Mouse (Mus musculus): Measurements from ENCODE around the gene Cdc25b. TPM values are rescaled to one million over a fixed set of nuclear protein-coding genes. Genes with fewer than 3 reads are reported as not detected.

Cdc25b gene
- polyA plus RNA-seq, 1 experiment from 2014 or later = 33.6 TPM

GRCm38 (mm10) chr2:131196606-131197316 is 10.0 kb downstream of the Cdc25b start:
- ATAC-seq = no peak
- H3K36me3 ChIP-seq (ENCODE audit: control insufficient read depth, insufficient read depth) = peaks cover 7% of the 10 kb centered on the region; the same call in 1 of the 2 replicates
- 93% methylated on average over 16 of the region's 16 CpGs for WGBS
- no peaks in the 10 kb centered on the region for H3K4me1 ChIP-seq (replicated peaks; ENCODE audit: control insufficient read depth, insufficient read depth, low read length)
- no peak overlapping the region for H3K4me2 ChIP-seq (ENCODE audit: low read length)
- no peaks in the 10 kb centered on the region for H3K9me3 ChIP-seq (ENCODE audit: control insufficient read depth, low read length)
- H3K27ac ChIP-seq (ENCODE audit: low read length) = no peak overlapping the region
- no peak overlapping the region for H3K4me3 ChIP-seq (replicated peaks; ENCODE audit: low read length)
- H3K27me3 ChIP-seq (replicated peaks; ENCODE audit: control insufficient read depth, insufficient read depth, low read length) = no peaks in the 10 kb centered on the region
- no peak overlapping the region for H3K9ac ChIP-seq (replicated peaks; ENCODE audit: low read depth, low read length)

GRCm38 (mm10) chr2:131200710-131201109 is 14.0 kb downstream of the Cdc25b start:
- H3K9ac ChIP-seq (replicated peaks; ENCODE audit: low read depth, low read length) = no peak overlapping the region
- no peaks in the 10 kb centered on the region for H3K36me3 ChIP-seq (ENCODE audit: control insufficient read depth, insufficient read depth)
- H3K4me2 ChIP-seq (ENCODE audit: low read length) = no peak overlapping the region
- no peak overlapping the region for H3K4me3 ChIP-seq (replicated peaks; ENCODE audit: low read length)
- no peak for ATAC-seq
- H3K4me1 ChIP-seq (replicated peaks; ENCODE audit: control insufficient read depth, insufficient read depth, low read length) = no peaks in the 10 kb centered on the region
- H3K27me3 ChIP-seq (replicated peaks; ENCODE audit: control insufficient read depth, insufficient read depth, low read length) = no peaks in the 10 kb centered on the region
- H3K27ac ChIP-seq (ENCODE audit: low read length) = no peak overlapping the region
- no peaks in the 10 kb centered on the region for H3K9me3 ChIP-seq (ENCODE audit: control insufficient read depth, low read length)
- WGBS = 85% methylated on average over 2 of the region's 2 CpGs

GRCm38 (mm10) chr2:131201262-131201661 is 14.5 kb downstream of the Cdc25b start:
- H3K9ac ChIP-seq (replicated peaks; ENCODE audit: low read depth, low read length) = no peak overlapping the region
- ATAC-seq = no peak
- no peak overlapping the region for H3K4me3 ChIP-seq (replicated peaks; ENCODE audit: low read length)
- no peaks in the 10 kb centered on the region for H3K36me3 ChIP-seq (ENCODE audit: control insufficient read depth, insufficient read depth)
- H3K4me2 ChIP-seq (ENCODE audit: low read length) = no peak overlapping the region
- H3K9me3 ChIP-seq (ENCODE audit: control insufficient read depth, low read length) = no peaks in the 10 kb centered on the region
- H3K4me1 ChIP-seq (replicated peaks; ENCODE audit: control insufficient read depth, insufficient read depth, low read length) = no peaks in the 10 kb centered on the region
- WGBS = 81% methylated on average over 3 of the region's 3 CpGs
- no peak overlapping the region for H3K27ac ChIP-seq (ENCODE audit: low read length)
- no peaks in the 10 kb centered on the region for H3K27me3 ChIP-seq (replicated peaks; ENCODE audit: control insufficient read depth, insufficient read depth, low read length)

- Histone ChIP-seq H3K4me1 (replicated peaks; ENCODE audit: control insufficient read depth, insufficient read depth, low read length) (no peaks in the 10 kb centered on the region), H3K27ac (ENCODE audit: low read length) (no peak overlapping the region)
- 84% methylated on average over 6 of the region's 6 CpGs for WGBS
These were observed 17.2 kb downstream of the Cdc25b start for GRCm38 (mm10) chr2:131203816-131204409.

GRCm38 (mm10) chr2:131204410-131204981 is 17.7 kb downstream of the Cdc25b start:
- Histone ChIP-seq H3K4me1 (replicated peaks; ENCODE audit: control insufficient read depth, insufficient read depth, low read length) (peaks cover 2% of the 10 kb centered on the region), H3K36me3 (ENCODE audit: control insufficient read depth, insufficient read depth) (no peaks in the 10 kb centered on the region), H3K9ac (replicated peaks; ENCODE audit: low read depth, low read length) (no peak overlapping the region), H3K27me3 (replicated peaks; ENCODE audit: control insufficient read depth, insufficient read depth, low read length) (no peaks in the 10 kb centered on the region), H3K9me3 (ENCODE audit: control insufficient read depth, low read length) (no peaks in the 10 kb centered on the region), H3K4me2 (ENCODE audit: low read length) (no peak overlapping the region), H3K4me3 (replicated peaks; ENCODE audit: low read length) (no peak overlapping the region), H3K27ac (ENCODE audit: low read length) (no peak overlapping the region)
- ATAC-seq = no peak
- WGBS = 42% methylated on average over 7 of the region's 7 CpGs

More at GRCm38 (mm10) chr2:131203816-131204409, 17.2 kb downstream of the Cdc25b start:
- ATAC-seq = no peak
- H3K9ac ChIP-seq (replicated peaks; ENCODE audit: low read depth, low read length) = no peak overlapping the region
- no peaks in the 10 kb centered on the region for H3K36me3 ChIP-seq (ENCODE audit: control insufficient read depth, insufficient read depth)
- no peaks in the 10 kb centered on the region for H3K27me3 ChIP-seq (replicated peaks; ENCODE audit: control insufficient read depth, insufficient read depth, low read length)
- H3K9me3 ChIP-seq (ENCODE audit: control insufficient read depth, low read length) = no peaks in the 10 kb centered on the region
- no peak overlapping the region for H3K4me2 ChIP-seq (ENCODE audit: low read length)
- H3K4me3 ChIP-seq (replicated peaks; ENCODE audit: low read length) = no peak overlapping the region

GRCm38 (mm10) chr2:131205521-131206182 is 18.9 kb downstream of the Cdc25b start:
- WGBS = 88% methylated on average over 8 of the region's 8 CpGs

GRCm38 (mm10) chr2:131206778-131207177 is 20.0 kb downstream of the Cdc25b start, which contains the start of gene Ap5s1:
Gene Ap5s1, plus strand, starts transcription at chr2:131207078.
- Histone ChIP-seq H3K9me3 (ENCODE audit: control insufficient read depth, low read length) (no peaks in the 10 kb centered on the region), H3K27ac (ENCODE audit: low read length) (no peak within 1 kb of the TSS), H3K36me3 (ENCODE audit: control insufficient read depth, insufficient read depth) (no peaks in the 10 kb centered on the region), H3K4me2 (ENCODE audit: low read length) (no peak within 1 kb of the TSS), H3K4me1 (replicated peaks; ENCODE audit: control insufficient read depth, insufficient read depth, low read length) (peaks cover 13% of the 10 kb centered on the region), H3K9ac (replicated peaks; ENCODE audit: low read depth, low read length) (no peak within 1 kb of the TSS), H3K27me3 (replicated peaks; ENCODE audit: control insufficient read depth, insufficient read depth, low read length) (no peaks in the 10 kb centered on the region), H3K4me3 (replicated peaks; ENCODE audit: low read length) (no peak within 1 kb of the TSS)
- 81% methylated on average over 4 of the region's 4 CpGs for WGBS
- no peak for ATAC-seq

More at GRCm38 (mm10) chr2:131205521-131206182, 18.9 kb downstream of the Cdc25b start:
- Histone ChIP-seq H3K27me3 (replicated peaks; ENCODE audit: control insufficient read depth, insufficient read depth, low read length) (no peaks in the 10 kb centered on the region), H3K27ac (ENCODE audit: low read length) (no peak overlapping the region), H3K36me3 (ENCODE audit: control insufficient read depth, insufficient read depth) (no peaks in the 10 kb centered on the region), H3K9me3 (ENCODE audit: control insufficient read depth, low read length) (no peaks in the 10 kb centered on the region), H3K4me3 (replicated peaks; ENCODE audit: low read length) (no peak overlapping the region), H3K4me2 (ENCODE audit: low read length) (no peak overlapping the region), H3K9ac (replicated peaks; ENCODE audit: low read depth, low read length) (no peak overlapping the region), H3K4me1 (replicated peaks; ENCODE audit: control insufficient read depth, insufficient read depth, low read length) (peaks cover 6% of the 10 kb centered on the region)
- no peak for ATAC-seq

- no peak overlapping the region for H3K9ac ChIP-seq (replicated peaks; ENCODE audit: low read depth, low read length)
- no peaks in the 10 kb centered on the region for H3K9me3 ChIP-seq (ENCODE audit: control insufficient read depth, low read length)
- H3K27me3 ChIP-seq (replicated peaks; ENCODE audit: control insufficient read depth, insufficient read depth, low read length) = no peaks in the 10 kb centered on the region
- H3K27ac ChIP-seq (ENCODE audit: low read length) = no peak overlapping the region
- H3K4me2 ChIP-seq (ENCODE audit: low read length) = no peak overlapping the region
- peaks cover 13% of the 10 kb centered on the region for H3K4me1 ChIP-seq (replicated peaks; ENCODE audit: control insufficient read depth, insufficient read depth, low read length)
- no peak for ATAC-seq
- H3K4me3 ChIP-seq (replicated peaks; ENCODE audit: low read length) = no peak overlapping the region
- H3K36me3 ChIP-seq (ENCODE audit: control insufficient read depth, insufficient read depth) = 0 out of 2 replicates have a peak, but pooled peaks cover 1% of the 10 kb centered on the region
- WGBS = 88% methylated on average over 2 of the region's 2 CpGs
These were observed 21.6 kb downstream of the Cdc25b start for GRCm38 (mm10) chr2:131208356-131208755.

Data from forebrain, embryonic 16.5 days (tissue).